Mouse (Mus musculus) heart, postnatal 0 days (tissue): ENCODE results near the gene Setd5.

Source experiments
- CTCF ChIP-seq: IDR thresholded peaks from 2 replicates; pipeline ENCODE4 v1.5.1; 2016; ENCODE audit warnings: antibody characterized with exemption, control low read depth, low read depth
- EP300 ChIP-seq: IDR thresholded peaks from 2 replicates; pipeline ENCODE4 v1.6.1; 2016; ENCODE audit warnings: antibody characterized with exemption, low read depth

DNA sequence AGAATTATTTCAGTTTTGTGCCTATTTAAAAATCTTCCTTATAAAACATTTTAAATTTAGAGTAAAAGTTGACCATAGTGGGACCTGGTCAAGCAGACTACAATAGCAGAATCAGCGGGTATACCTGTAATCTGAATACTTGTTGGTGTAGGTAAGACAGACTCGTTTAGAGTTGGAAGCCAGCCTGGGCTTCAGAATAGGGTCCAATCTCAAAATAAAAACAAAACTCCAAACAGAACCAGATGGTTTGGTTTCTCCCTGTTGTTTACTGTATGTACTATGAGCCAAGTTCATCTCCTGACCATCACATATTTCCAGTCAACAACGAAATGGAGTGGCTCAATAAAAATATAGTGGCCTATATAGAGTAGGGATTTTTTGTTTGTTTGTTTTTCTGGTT lies 16.0 kb downstream of the Setd5 start:
- TF ChIP-seq EP300 (no peak), CTCF (no peak)
